Mouse (Mus musculus): ENCODE results near the gene Pglyrp2. TPM values are rescaled to one million over a fixed set of nuclear protein-coding genes. Genes with fewer than 3 reads are reported as not detected.

Pglyrp2 gene
- total RNA-seq (2014; rRNA removed), result not detected in 2 replicates
- polyA plus RNA-seq (2015; fragmentation: Nextera tagmentation; extraction: Ambion mirVana), result not detected in 2 replicates

- Histone ChIP-seq H3K27me3 (ENCODE audit: insufficient read depth, low read length) (no peaks in the 10 kb centered on the region), H3K4me2 (ENCODE audit: low read depth, low read length) (no peak within 1 kb of the TSS), H3K27ac (no peak within 1 kb of the TSS), H3K9me3 (ENCODE audit: low read length) (no peaks in the 10 kb centered on the region), H3K4me3 (ENCODE audit: low read length) (no peak within 1 kb of the TSS), H3K4me1 (ENCODE audit: insufficient read depth, low read length) (no peaks in the 10 kb centered on the region), H3K9ac (replicated peaks; ENCODE audit: low read length) (no peak within 1 kb of the TSS), H3K36me3 (ENCODE audit: insufficient read depth, low read length) (no peaks in the 10 kb centered on the region)
- no peak for TF ChIP-seq CTCF (IDR thresholded peaks at IDR 0.05; ENCODE audit: low read depth)
- WGBS, result 73% methylated on average over 2 of the region's 2 CpGs
- no peak for ATAC-seq
- DNase-seq (ENCODE audit: low spot score), result no peak
These were observed at the start of gene Pglyrp2 for GRCm38 (mm10) chr17:32424034-32424433. TSS of gene Pglyrp2 (minus strand) at chr17:32424167.

- H3K9me3 ChIP-seq (ENCODE audit: low read length), result no peaks in the 10 kb centered on the region
- H3K27me3 ChIP-seq (ENCODE audit: insufficient read depth, low read length), result no peaks in the 10 kb centered on the region
- H3K4me3 ChIP-seq (ENCODE audit: low read length), result no peak overlapping the region
- H3K27ac ChIP-seq, result no peak overlapping the region
- H3K4me2 ChIP-seq (ENCODE audit: low read depth, low read length), result no peak overlapping the region
- H3K9ac ChIP-seq (replicated peaks; ENCODE audit: low read length), result no peak overlapping the region
- DNase-seq (ENCODE audit: low spot score) (no peak), ATAC-seq (no peak)
- no peaks in the 10 kb centered on the region for H3K36me3 ChIP-seq (ENCODE audit: insufficient read depth, low read length)
- TF ChIP-seq CTCF (IDR thresholded peaks at IDR 0.05; ENCODE audit: low read depth), result no peak
- H3K4me1 ChIP-seq (ENCODE audit: insufficient read depth, low read length), result no peaks in the 10 kb centered on the region; the same call in 1 of the 2 replicates
- WGBS, result 54% methylated on average over 7 of the region's 7 CpGs
These were observed 48.2 kb upstream of the Pglyrp2 start for GRCm38 (mm10) chr17:32472176-32472575.

DNA sequence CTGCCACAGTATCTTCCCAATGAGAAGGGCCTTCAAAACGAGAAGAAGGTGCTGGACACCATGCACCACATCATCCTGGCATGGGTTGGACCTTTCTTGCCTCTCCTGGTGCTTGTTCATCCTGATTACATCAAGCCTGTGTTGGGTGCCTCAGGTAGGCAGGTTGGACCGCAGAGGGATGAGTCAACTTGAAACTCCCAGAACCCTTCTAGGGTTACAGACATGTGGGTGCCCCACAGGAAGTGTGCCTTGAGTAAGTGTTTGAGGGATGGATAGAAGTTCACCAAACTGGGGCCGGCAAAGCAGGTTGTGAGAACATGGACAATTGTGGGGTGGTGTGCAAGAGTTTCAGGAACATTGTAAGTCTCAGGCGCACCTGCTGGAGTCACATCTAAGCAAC is 46.8 kb upstream of the Pglyrp2 start:
- no peaks in the 10 kb centered on the region for H3K27me3 ChIP-seq (ENCODE audit: insufficient read depth, low read length)
- H3K36me3 ChIP-seq (ENCODE audit: insufficient read depth, low read length), result no peaks in the 10 kb centered on the region
- no peak overlapping the region for H3K4me2 ChIP-seq (ENCODE audit: low read depth, low read length)
- H3K9ac ChIP-seq (replicated peaks; ENCODE audit: low read length), result no peak overlapping the region
- no peak for TF ChIP-seq CTCF (IDR thresholded peaks at IDR 0.05; ENCODE audit: low read depth)
- H3K4me1 ChIP-seq (ENCODE audit: insufficient read depth, low read length), result no peaks in the 10 kb centered on the region; the same call in 1 of the 2 replicates
- no peak for ATAC-seq
- no peaks in the 10 kb centered on the region for H3K9me3 ChIP-seq (ENCODE audit: low read length)
- no peak overlapping the region for H3K27ac ChIP-seq
- 83% methylated on average over 4 of the region's 4 CpGs for WGBS
- DNase-seq (ENCODE audit: low spot score), result no peak
- H3K4me3 ChIP-seq (ENCODE audit: low read length), result no peak overlapping the region

GRCm38 (mm10) chr17:32468494-32468893 is 44.5 kb upstream of the Pglyrp2 start:
- DNase-seq (ENCODE audit: low spot score) (no peak), ATAC-seq (no peak)
- Histone ChIP-seq H3K9ac (replicated peaks; ENCODE audit: low read length) (no peak overlapping the region), H3K4me1 (ENCODE audit: insufficient read depth, low read length) (no peaks in the 10 kb centered on the region; the same call in 1 of the 2 replicates), H3K4me3 (ENCODE audit: low read length) (no peak overlapping the region), H3K9me3 (ENCODE audit: low read length) (no peaks in the 10 kb centered on the region), H3K27ac (no peak overlapping the region), H3K27me3 (ENCODE audit: insufficient read depth, low read length) (no peaks in the 10 kb centered on the region), H3K4me2 (ENCODE audit: low read depth, low read length) (no peak overlapping the region), H3K36me3 (ENCODE audit: insufficient read depth, low read length) (no peaks in the 10 kb centered on the region)
- 58% methylated on average over 7 of the region's 7 CpGs for WGBS
- TF ChIP-seq CTCF (IDR thresholded peaks at IDR 0.05; ENCODE audit: low read depth), result no peak

- H3K36me3 ChIP-seq (ENCODE audit: insufficient read depth, low read length), result no peaks in the 10 kb centered on the region
- TF ChIP-seq CTCF (IDR thresholded peaks at IDR 0.05; ENCODE audit: low read depth), result no peak
- H3K27ac ChIP-seq, result no peak overlapping the region
- no peaks in the 10 kb centered on the region for H3K9me3 ChIP-seq (ENCODE audit: low read length)
- no peak overlapping the region for H3K4me2 ChIP-seq (ENCODE audit: low read depth, low read length)
- 57% methylated on average over 2 of the region's 2 CpGs for WGBS
- no peaks in the 10 kb centered on the region for H3K27me3 ChIP-seq (ENCODE audit: insufficient read depth, low read length)
- H3K4me1 ChIP-seq (ENCODE audit: insufficient read depth, low read length), result peaks cover 6% of the 10 kb centered on the region; the same call in 1 of the 2 replicates
- no peak overlapping the region for H3K9ac ChIP-seq (replicated peaks; ENCODE audit: low read length)
- no peak for DNase-seq (ENCODE audit: low spot score)
- H3K4me3 ChIP-seq (ENCODE audit: low read length), result no peak overlapping the region
- no peak for ATAC-seq
These were observed 31.0 kb upstream of the Pglyrp2 start for GRCm38 (mm10) chr17:32454997-32455396.

- H3K27ac ChIP-seq, result no peak overlapping the region
- TF ChIP-seq CTCF (IDR thresholded peaks at IDR 0.05; ENCODE audit: low read depth), result no peak
- ATAC-seq (no peak), DNase-seq (ENCODE audit: low spot score) (no peak)
- H3K9me3 ChIP-seq (ENCODE audit: low read length), result no peaks in the 10 kb centered on the region
- H3K9ac ChIP-seq (replicated peaks; ENCODE audit: low read length), result no peak overlapping the region
- H3K4me1 ChIP-seq (ENCODE audit: insufficient read depth, low read length), result peaks cover 6% of the 10 kb centered on the region; the same call in 1 of the 2 replicates
- 61% methylated on average over 4 of the region's 4 CpGs for WGBS
- no peak overlapping the region for H3K4me3 ChIP-seq (ENCODE audit: low read length)
- no peaks in the 10 kb centered on the region for H3K36me3 ChIP-seq (ENCODE audit: insufficient read depth, low read length)
- no peak overlapping the region for H3K4me2 ChIP-seq (ENCODE audit: low read depth, low read length)
- no peaks in the 10 kb centered on the region for H3K27me3 ChIP-seq (ENCODE audit: insufficient read depth, low read length)
These were observed 30.2 kb upstream of the Pglyrp2 start for GRCm38 (mm10) chr17:32454188-32454587.

DNA sequence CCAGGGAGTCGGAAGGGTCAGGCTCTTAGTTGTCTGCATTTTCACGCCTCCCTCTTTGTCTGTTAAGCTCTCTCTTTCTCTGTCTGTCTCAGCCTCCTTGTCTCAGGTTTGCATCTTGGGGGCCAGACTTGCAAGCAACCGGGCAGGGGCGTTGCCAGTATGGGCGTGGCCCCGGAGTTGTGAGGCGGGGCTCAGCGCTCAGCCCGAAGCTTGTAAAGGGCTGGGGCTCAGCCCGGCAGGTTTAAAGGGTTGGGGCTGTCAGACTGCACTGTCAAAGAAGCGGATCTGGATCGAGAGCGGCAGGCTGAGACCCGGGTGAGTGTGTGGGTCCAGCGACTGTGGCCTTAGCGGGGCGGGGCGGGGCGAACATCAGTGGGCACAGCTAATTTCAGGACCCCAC is 28.5 kb upstream of the Pglyrp2 start, which contains the start of gene Cyp4f39:
TSS of gene Cyp4f39 (plus strand) at position 242 of the 400 bp plus-strand sequence.
- ATAC-seq (no peak), DNase-seq (ENCODE audit: low spot score) (peak; percentile 4)
- Histone ChIP-seq H3K36me3 (ENCODE audit: insufficient read depth, low read length) (no peaks in the 10 kb centered on the region), H3K4me1 (ENCODE audit: insufficient read depth, low read length) (peaks cover 6% of the 10 kb centered on the region; the same call in 1 of the 2 replicates), H3K27me3 (ENCODE audit: insufficient read depth, low read length) (no peaks in the 10 kb centered on the region), H3K27ac (no peak within 1 kb of the TSS), H3K9ac (replicated peaks; ENCODE audit: low read length) (0 out of 2 replicates have a peak within 1 kb of the TSS, but pooled peaks have one; percentile 3), H3K9me3 (ENCODE audit: low read length) (no peaks in the 10 kb centered on the region), H3K4me3 (ENCODE audit: low read length) (peak within 1 kb of the TSS; percentile 22), H3K4me2 (ENCODE audit: low read depth, low read length) (peak within 1 kb of the TSS; percentile 55)
- 3% methylated on average over 19 of the region's 19 CpGs for WGBS
- no peak for TF ChIP-seq CTCF (IDR thresholded peaks at IDR 0.05; ENCODE audit: low read depth)

Measured in hindbrain, postnatal 0 days (tissue).